Mouse (Mus musculus) liver, postnatal 0 days (tissue): ENCODE results near the gene Fbxo31.

Source experiments
- CTCF ChIP-seq: sonication (generic); IDR thresholded peaks from 2 replicates; pipeline ENCODE4 v1.5.1; 2016; ENCODE audit warnings: antibody characterized with exemption, low read depth
- EP300 ChIP-seq: IDR thresholded peaks from 2 replicates; pipeline ENCODE4 v1.6.1; 2016; ENCODE audit warnings: antibody characterized with exemption, low read depth, mild to moderate bottlenecking

DNA sequence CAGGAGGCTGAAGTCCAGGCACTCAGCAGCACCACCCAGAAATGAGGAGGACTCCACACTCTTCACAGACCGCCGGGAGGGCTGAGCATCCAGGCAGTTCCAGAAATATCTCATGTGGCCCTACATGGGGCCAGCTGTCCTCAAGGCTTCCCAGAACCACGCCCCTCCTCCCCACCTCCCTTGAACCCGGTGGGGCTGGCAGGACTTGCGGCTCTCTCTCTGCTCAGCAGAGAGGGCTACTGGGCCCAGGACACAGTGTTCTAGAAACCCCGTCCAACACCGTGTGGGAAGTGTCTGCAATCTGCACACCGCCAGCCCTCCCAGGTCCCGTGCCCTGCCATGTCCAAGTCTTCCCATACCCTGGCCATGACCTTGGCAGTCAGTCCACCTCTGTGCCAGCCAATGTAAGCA lies 15.7 kb downstream of the Fbxo31 start:
- TF ChIP-seq EP300 (peak; percentile 74), CTCF (no peak)
